Mouse (Mus musculus) kidney, embryonic 16.5 days (tissue): ENCODE measurements around the gene Gm20388. TPM values are rescaled to one million over a fixed set of nuclear protein-coding genes. Genes with fewer than 3 reads are reported as not detected.

Source experiments
- ATAC-seq: fragments of 200-750 bp; cut with Nextera tagmentation; 2 replicates; pipeline ENCODE4 v1.8.0; 2017; ENCODE audit warnings: moderate TSS enrichment; ENCODE audit not compliant: low FRiP score, low TSS enrichment
- H3K27ac ChIP-seq: fragments of 300-500 bp; sonication (generic); 2 replicates; pipeline ENCODE4 v1.5.1; 2014; ENCODE audit warnings: low read length
- H3K27me3 ChIP-seq: fragments of 300-500 bp; sonication (generic); 2 replicates; pipeline ENCODE4 v1.6.1; 2014; ENCODE audit warnings: low read length, control low read depth, mixed read lengths; ENCODE audit not compliant: insufficient read depth
- H3K36me3 ChIP-seq: fragments of 300-500 bp; sonication (generic); 2 replicates; pipeline ENCODE4 v1.6.1; 2014; ENCODE audit warnings: low read length, control low read depth, mixed read lengths; ENCODE audit not compliant: insufficient read depth
- H3K4me1 ChIP-seq: fragments of 300-500 bp; sonication (generic); 2 replicates; pipeline ENCODE4 v1.6.1; 2014; ENCODE audit warnings: low read length, control low read depth, mixed read lengths; ENCODE audit not compliant: insufficient read depth
- H3K4me2 ChIP-seq: fragments of 300-500 bp; sonication (generic); replicated peaks from 2 replicates; pipeline ENCODE4 v1.6.1; 2014; ENCODE audit warnings: low read depth, low read length
- H3K4me3 ChIP-seq: fragments of 300-500 bp; sonication (generic); 2 replicates; pipeline ENCODE4 v1.5.1; 2014; ENCODE audit warnings: mild to moderate bottlenecking, low read length
- H3K9ac ChIP-seq: fragments of 300-500 bp; sonication (generic); replicated peaks from 2 replicates; pipeline ENCODE4 v1.6.1; 2014; ENCODE audit warnings: low read length
- H3K9me3 ChIP-seq: fragments of 300-500 bp; sonication (generic); 2 replicates; pipeline ENCODE4 v1.6.1; 2016; ENCODE audit warnings: low read length, control low read depth
- WGBS: fragments of 180-500 bp; shearing (Covaris S2); extraction: QIAGEN DNeasy Blood & Tissue Kit; methylation state at CpG from one replicate; pipeline ENCODE4 v1.1.7; 2014; 5-methylcytosine and 5-hydroxymethylcytosine counted together
- polyA plus RNA-seq: library from polyadenylated mRNA; unstranded; fragments of >200 nt; fragmentation: Nextera tagmentation; extraction: Ambion mirVana; gene quantifications from 2 replicates; pipeline ENCODE4 v1.2.1, GENCODE M21; 2015

Gene Gm20388
- polyA plus RNA-seq, 1 experiment from 2014 or later = 7.7 TPM

- ATAC-seq = no peak
- H3K9me3 ChIP-seq = no peaks in the 10 kb centered on the region
- H3K36me3 ChIP-seq = no peaks in the 10 kb centered on the region; the same call in 1 of the 2 replicates
- no peak overlapping the region for H3K9ac ChIP-seq
- H3K27ac ChIP-seq = no peak overlapping the region
- peaks cover 19% of the 10 kb centered on the region for H3K27me3 ChIP-seq
- H3K4me3 ChIP-seq = no peak overlapping the region
- 89% methylated on average over 15 of the region's 15 CpGs for WGBS
- H3K4me1 ChIP-seq = peaks cover 32% of the 10 kb centered on the region
- no peak overlapping the region for H3K4me2 ChIP-seq
Measured at GRCm38 (mm10) chr8:120741815-120742530, 831.3 kb downstream of the Gm20388 start.

- peak; percentile 16; the same call in 1 of the 2 replicates for ATAC-seq
- H3K27me3 ChIP-seq = peaks cover 9% of the 10 kb centered on the region; the same call in 1 of the 2 replicates
- H3K9me3 ChIP-seq = no peaks in the 10 kb centered on the region
- 43% methylated on average over 12 of the region's 12 CpGs for WGBS
- H3K9ac ChIP-seq = 0 out of 2 replicates have a peak overlapping the region, but pooled peaks have one; percentile 5
- H3K4me3 ChIP-seq = no peak overlapping the region
- H3K4me1 ChIP-seq = peaks cover 32% of the 10 kb centered on the region
- peak overlapping the region; percentile 81 for H3K27ac ChIP-seq
- no peak overlapping the region for H3K4me2 ChIP-seq
- H3K36me3 ChIP-seq = no peaks in the 10 kb centered on the region; the same call in 1 of the 2 replicates
Measured at GRCm38 (mm10) chr8:120743149-120743897, 832.7 kb downstream of the Gm20388 start.

GRCm38 (mm10) chr8:120743898-120744290 is 833.3 kb downstream of the Gm20388 start:
- Histone ChIP-seq H3K4me1 (peaks cover 32% of the 10 kb centered on the region), H3K9me3 (no peaks in the 10 kb centered on the region), H3K4me3 (no peak overlapping the region), H3K9ac (0 out of 2 replicates have a peak overlapping the region, but pooled peaks have one; percentile 5), H3K27me3 (0 out of 2 replicates have a peak, but pooled peaks cover 3% of the 10 kb centered on the region), H3K27ac (peak overlapping the region; percentile 81), H3K36me3 (no peaks in the 10 kb centered on the region; the same call in 1 of the 2 replicates), H3K4me2 (no peak overlapping the region)
- 48% methylated on average over 4 of the region's 4 CpGs for WGBS
- peak; percentile 31; the same call in 1 of the 2 replicates for ATAC-seq

- H3K27me3 ChIP-seq = no peaks in the 10 kb centered on the region
- H3K36me3 ChIP-seq = no peaks in the 10 kb centered on the region; the same call in 1 of the 2 replicates
- no peaks in the 10 kb centered on the region for H3K9me3 ChIP-seq
- H3K9ac ChIP-seq = no peak overlapping the region
- peaks cover 32% of the 10 kb centered on the region for H3K4me1 ChIP-seq
- H3K27ac ChIP-seq = peak overlapping the region; percentile 81
- H3K4me2 ChIP-seq = no peak overlapping the region
- no peak overlapping the region for H3K4me3 ChIP-seq
- ATAC-seq = no peak
- 48% methylated on average over 5 of the region's 5 CpGs for WGBS
Measured at GRCm38 (mm10) chr8:120744448-120744847, 833.8 kb downstream of the Gm20388 start.

GRCm38 (mm10) chr8:120745226-120745625 is 834.6 kb downstream of the Gm20388 start:
- WGBS = 30% methylated on average over 7 of the region's 7 CpGs
- Histone ChIP-seq H3K27me3 (no peaks in the 10 kb centered on the region), H3K9ac (no peak overlapping the region), H3K36me3 (no peaks in the 10 kb centered on the region), H3K4me2 (no peak overlapping the region), H3K27ac (no peak overlapping the region), H3K9me3 (no peaks in the 10 kb centered on the region), H3K4me3 (no peak overlapping the region), H3K4me1 (peaks cover 32% of the 10 kb centered on the region)
- no peak for ATAC-seq

GRCm38 (mm10) chr8:120746007-120746701 is 835.5 kb downstream of the Gm20388 start:
- H3K36me3 ChIP-seq = no peaks in the 10 kb centered on the region
- no peaks in the 10 kb centered on the region for H3K9me3 ChIP-seq
- no peak overlapping the region for H3K4me2 ChIP-seq
- no peak overlapping the region for H3K4me3 ChIP-seq
- H3K4me1 ChIP-seq = peaks cover 33% of the 10 kb centered on the region
- no peak overlapping the region for H3K9ac ChIP-seq
- H3K27me3 ChIP-seq = no peaks in the 10 kb centered on the region
- WGBS = 64% methylated on average over 18 of the region's 18 CpGs
- ATAC-seq = no peak
- no peak overlapping the region for H3K27ac ChIP-seq

GRCm38 (mm10) chr8:120747286-120747685 is 836.6 kb downstream of the Gm20388 start:
- no peak overlapping the region for H3K27ac ChIP-seq
- no peaks in the 10 kb centered on the region for H3K9me3 ChIP-seq
- H3K4me2 ChIP-seq = no peak overlapping the region
- no peak overlapping the region for H3K9ac ChIP-seq
- no peaks in the 10 kb centered on the region for H3K36me3 ChIP-seq
- H3K4me1 ChIP-seq = peaks cover 45% of the 10 kb centered on the region
- no peaks in the 10 kb centered on the region for H3K27me3 ChIP-seq
- 65% methylated on average over 7 of the region's 7 CpGs for WGBS
- H3K4me3 ChIP-seq = no peak overlapping the region
- no peak for ATAC-seq

GRCm38 (mm10) chr8:120750616-120751015 is 840.0 kb downstream of the Gm20388 start:
- no peak overlapping the region for H3K9ac ChIP-seq
- 68% methylated on average over 9 of the region's 9 CpGs for WGBS
- no peak overlapping the region for H3K27ac ChIP-seq
- no peaks in the 10 kb centered on the region for H3K9me3 ChIP-seq
- H3K4me2 ChIP-seq = no peak overlapping the region
- ATAC-seq = no peak
- H3K27me3 ChIP-seq = no peaks in the 10 kb centered on the region
- H3K4me1 ChIP-seq = peaks cover 52% of the 10 kb centered on the region
- H3K4me3 ChIP-seq = no peak overlapping the region
- no peaks in the 10 kb centered on the region for H3K36me3 ChIP-seq

- H3K4me2 ChIP-seq = peak overlapping the region; percentile 34
- no peaks in the 10 kb centered on the region for H3K27me3 ChIP-seq
- peak overlapping the region; percentile 89 for H3K27ac ChIP-seq
- ATAC-seq = no peak; the same call in 1 of the 2 replicates
- H3K4me3 ChIP-seq = no peak overlapping the region
- 55% methylated on average over 21 of the region's 21 CpGs for WGBS
- peak overlapping the region; percentile 36 for H3K9ac ChIP-seq
- H3K9me3 ChIP-seq = no peaks in the 10 kb centered on the region
- no peaks in the 10 kb centered on the region for H3K36me3 ChIP-seq
- peaks cover 54% of the 10 kb centered on the region for H3K4me1 ChIP-seq
Measured at GRCm38 (mm10) chr8:120751226-120752081, 840.8 kb downstream of the Gm20388 start.
